Mouse (Mus musculus) granulocyte monocyte progenitor cell, adult 5-6 weeks (primary cell): ENCODE results near the gene Lrit3. TPM values are rescaled to one million over a fixed set of nuclear protein-coding genes. Genes with fewer than 3 reads are reported as not detected.
"Not testable (repeated sequence)": the region's sequence is repeated elsewhere in the genome, so short reads cannot be mapped to it uniquely, and the experiment has no call there.

Source experiments
- ATAC-seq: replicated peaks from 2 replicates; pipeline ENCODE4 v1.8.0; 2016; ENCODE audit warnings: mild to moderate bottlenecking, moderate TSS enrichment, inconsistent platforms; ENCODE audit not compliant: poor library complexity, severe bottlenecking
- total RNA-seq, 2 experiments: library from RNA; stranded (forward) in 1 of 2; stranded (reverse) in 1 of 2; fragments of 200-712, 200-1000 nt in 1 of 2; fragments of >200 nt in 1 of 2; fragmentation: Nextera tagmentation in 1 of 2; gene quantifications; 2 replicates each; pipeline ENCODE4 v1.2.3; 2014 to 2017

Gene Lrit3
- total RNA-seq, 2 experiments from 2014 or later: not detected

- no peak for ATAC-seq
Measured at GRCm38 (mm10) chr3:129781435-129781834, 22.4 kb downstream of the Lrit3 start.

GRCm38 (mm10) chr3:129771210-129771609 lies 32.6 kb downstream of the Lrit3 start:
- no peak for ATAC-seq

GRCm38 (mm10) chr3:129766971-129767794 lies 36.6 kb downstream of the Lrit3 start:
- ATAC-seq: no peak

- ATAC-seq: no peak
Measured at GRCm38 (mm10) chr3:129766106-129766505, 37.7 kb downstream of the Lrit3 start.

- ATAC-seq: not testable (repeated sequence)
Measured at GRCm38 (mm10) chr3:129757599-129757998, 46.2 kb downstream of the Lrit3 start.

- ATAC-seq: 0 out of 2 replicates have a peak, but pooled peaks have one; percentile 14
Measured at GRCm38 (mm10) chr3:129754650-129755604, 48.9 kb downstream of the Lrit3 start, which contains the start of gene Egf. Egf (minus strand) TSS chr3:129755316.

- peak; percentile 89 for ATAC-seq
Measured at GRCm38 (mm10) chr3:129744803-129745202, 59.0 kb downstream of the Lrit3 start.

- no peak for ATAC-seq
Measured at GRCm38 (mm10) chr3:129742781-129743180, 61.0 kb downstream of the Lrit3 start.

GRCm38 (mm10) chr3:129738291-129739183 lies 65.3 kb downstream of the Lrit3 start:
- ATAC-seq: no peak

Other genes with a start within 250 kb of the Lrit3 start
- gene Egf, start 48.7 kb downstream of the Lrit3 start, total RNA-seq (2014; fragmentation: Nextera tagmentation): 3.8 and 6.1 TPM in 2 replicates
- gene Egf, start 48.7 kb downstream of the Lrit3 start, total RNA-seq (2017): 1.5 and 1.7 TPM in 2 replicates
- gene Rrh, start 18.6 kb upstream of the Lrit3 start, total RNA-seq (2014; fragmentation: Nextera tagmentation): not detected in 2 replicates
- gene Rrh, start 18.6 kb upstream of the Lrit3 start, total RNA-seq (2017): 0.31 TPM in 1 of 2 replicates, not detected in the other
- 137 and 179 TPM in 2 replicates for gene Gar1, start 27.4 kb upstream of the Lrit3 start, total RNA-seq (2014; fragmentation: Nextera tagmentation)
- 23.3 and 26.8 TPM in 2 replicates for gene Gar1, start 27.4 kb upstream of the Lrit3 start, total RNA-seq (2017)
- gene Cfi, start 31.9 kb upstream of the Lrit3 start, total RNA-seq (2014; fragmentation: Nextera tagmentation): not detected in 2 replicates
- gene Cfi, start 31.9 kb upstream of the Lrit3 start, total RNA-seq (2017): not detected in 2 replicates
- gene Pla2g12a, start 74.6 kb upstream of the Lrit3 start, total RNA-seq (2014; fragmentation: Nextera tagmentation): 13.4 and 30.8 TPM in 2 replicates
- 14.1 and 20.9 TPM in 2 replicates for gene Pla2g12a, start 74.6 kb upstream of the Lrit3 start, total RNA-seq (2017)
- gene Casp6, start 97.4 kb upstream of the Lrit3 start, total RNA-seq (2014; fragmentation: Nextera tagmentation): 9.1 and 17.5 TPM in 2 replicates
- 8.1 and 9.8 TPM in 2 replicates for gene Casp6, start 97.4 kb upstream of the Lrit3 start, total RNA-seq (2017)
- 4.6 and 12.8 TPM in 2 replicates for gene Mcub, start 166.2 kb upstream of the Lrit3 start, total RNA-seq (2014; fragmentation: Nextera tagmentation)
- 1.9 and 4.2 TPM in 2 replicates for gene Mcub, start 166.2 kb upstream of the Lrit3 start, total RNA-seq (2017)